Mouse (Mus musculus) layer of hippocampus, postnatal 14 days (tissue): ENCODE measurements around the gene Afg1l. TPM values are rescaled to one million over a fixed set of nuclear protein-coding genes. Genes with fewer than 3 reads are reported as not detected.

Source experiments
- DNase-seq, 2 experiments: peaks; one replicate each; pipeline ENCODE4 v3.0.0; 2021 to 2022; ENCODE audit warnings: low spot score in 2 of 2, mixed read lengths in 1 of 2
- total RNA-seq, 2 experiments: library from RNA; stranded (reverse); gene quantifications; 2 replicates each; pipeline ENCODE4 v1.2.3; 2021

Gene Afg1l
- total RNA-seq, 2 experiments from 2014 or later, result 9.9 to 12.0 TPM

DNA sequence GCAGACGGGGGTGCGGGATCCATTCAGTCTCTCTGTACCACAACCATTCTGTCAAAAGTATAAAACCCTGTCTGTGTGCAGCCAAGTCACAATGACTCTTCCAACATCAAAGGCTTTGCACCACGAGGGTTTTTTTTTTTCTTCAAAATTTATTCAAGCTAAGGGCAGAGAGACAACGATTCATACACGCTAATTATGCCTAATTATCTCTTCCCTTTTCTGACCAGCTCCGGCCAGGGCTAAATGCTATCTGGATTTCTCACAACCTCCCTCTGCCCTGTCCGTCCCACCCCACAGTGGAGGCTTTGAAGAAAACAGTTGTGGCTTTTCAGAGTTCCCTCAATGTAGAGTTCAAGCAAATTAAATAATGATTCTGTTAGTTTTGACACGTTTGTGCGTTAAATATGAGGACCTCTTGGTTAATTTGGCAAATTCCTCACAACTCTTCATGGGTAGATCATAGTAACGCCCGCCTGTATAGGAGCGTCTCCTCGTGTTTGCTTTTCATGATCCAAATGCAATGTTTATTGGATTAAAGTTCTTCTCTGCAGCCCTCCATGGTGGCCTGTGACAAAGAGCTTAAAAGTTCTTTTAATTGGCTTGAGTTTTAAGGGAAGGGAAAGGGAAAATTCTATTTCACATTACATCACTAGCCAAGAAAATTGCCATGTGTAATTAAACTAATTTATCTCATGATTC is 93.3 kb downstream of the Afg1l start:
- peak; percentile 3 to 41 for DNase-seq

DNA sequence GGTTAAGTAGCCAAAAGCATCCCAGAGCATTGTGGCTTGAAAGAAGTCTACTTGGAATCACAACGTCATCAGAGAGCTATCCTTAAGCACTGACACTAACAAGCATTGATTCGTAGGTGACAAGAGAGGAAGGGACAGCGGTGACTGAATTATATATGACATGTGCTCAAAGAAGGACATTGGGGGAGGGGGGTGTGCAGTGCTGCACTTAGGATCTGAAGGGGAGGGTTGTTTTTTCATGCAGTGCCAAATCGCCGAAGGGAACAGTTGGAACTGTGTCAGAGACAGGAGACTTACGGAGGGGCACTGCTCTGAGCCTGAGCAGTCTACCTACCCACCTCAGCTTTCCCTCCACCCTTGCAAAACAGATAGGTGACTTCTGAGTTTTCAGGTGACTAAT is 94.7 kb downstream of the Afg1l start:
- peak in 1 of 2 experiments; percentile 8 for DNase-seq

DNA sequence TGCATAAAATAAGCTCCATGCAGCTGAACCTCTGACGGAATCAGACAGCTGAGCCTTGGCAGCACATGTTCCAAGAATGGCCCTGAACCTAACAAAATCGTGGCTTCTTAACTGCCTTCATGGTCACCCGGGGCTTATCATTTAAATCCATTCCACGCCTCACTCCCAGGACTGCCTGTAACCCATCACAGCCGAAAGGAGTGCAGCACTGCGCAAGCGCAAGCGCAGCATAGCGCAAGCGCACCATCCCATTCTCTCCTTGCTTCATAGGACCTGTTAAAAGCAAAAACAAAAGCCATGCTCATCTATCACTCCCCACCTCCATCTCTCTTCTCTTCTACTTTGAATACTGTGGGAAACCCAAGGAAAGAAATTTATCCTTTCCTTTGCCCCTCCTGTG is 114.1 kb downstream of the Afg1l start:
- no peak for DNase-seq

DNA sequence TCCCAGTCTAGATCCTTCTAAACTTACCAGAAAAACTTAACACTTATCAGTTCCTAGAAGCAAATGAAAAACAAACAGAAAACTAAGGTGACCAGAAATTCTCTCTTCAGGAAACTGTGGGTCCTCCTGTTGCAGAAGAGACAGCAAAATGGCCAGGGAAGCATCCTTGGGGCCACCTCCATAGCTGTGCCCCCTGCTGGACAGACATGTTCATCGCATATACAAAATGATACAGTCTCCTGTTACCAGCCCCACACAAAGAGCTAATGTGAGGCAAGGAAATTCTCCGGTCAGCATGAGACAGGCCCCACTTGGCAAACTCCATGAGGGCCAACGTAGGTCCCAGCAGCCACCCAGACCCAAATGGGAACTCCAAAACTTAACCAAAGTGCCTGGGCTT is 122.4 kb downstream of the Afg1l start:
- no peak for DNase-seq

DNA sequence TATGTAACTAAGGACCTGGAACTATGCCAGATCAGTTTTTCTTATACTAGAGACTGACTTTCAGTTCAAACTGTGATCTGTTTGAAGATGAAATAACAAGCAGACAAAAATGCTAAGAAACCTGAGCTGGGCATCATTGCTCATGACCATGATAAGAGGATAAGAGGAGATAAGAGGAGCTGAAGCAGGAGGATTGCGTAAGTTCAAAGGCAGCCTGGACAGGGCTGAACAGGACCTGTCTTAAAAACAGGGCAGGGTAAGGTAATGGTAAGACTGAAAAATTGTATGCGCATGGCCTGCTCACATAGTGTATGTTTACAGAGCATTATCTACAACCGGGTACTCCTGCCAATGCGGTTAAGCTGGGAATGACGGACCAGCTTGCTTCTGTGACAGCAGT is 130.4 kb downstream of the Afg1l start:
- DNase-seq, result no peak

DNA sequence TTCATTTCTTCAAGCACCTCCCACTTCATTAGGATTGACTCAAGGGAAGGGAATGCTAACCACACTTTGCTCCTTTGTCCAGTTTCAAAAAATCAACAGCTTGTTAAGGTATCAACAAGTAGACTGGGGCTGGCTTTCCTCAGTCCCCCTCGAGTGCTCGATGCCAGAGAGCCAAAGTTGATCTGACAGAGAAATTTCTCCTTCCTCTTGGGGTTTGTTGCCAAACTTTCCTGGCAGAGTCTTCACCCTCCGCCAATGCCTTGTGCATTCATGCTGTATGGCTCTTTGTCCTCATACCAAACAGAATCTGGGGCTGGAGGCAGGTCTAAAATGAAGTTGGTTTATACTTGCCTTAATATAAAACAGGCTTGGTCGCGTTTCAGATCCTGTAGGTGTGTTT is 131.2 kb downstream of the Afg1l start:
- peak in 1 of 2 experiments; percentile 47 for DNase-seq

DNA sequence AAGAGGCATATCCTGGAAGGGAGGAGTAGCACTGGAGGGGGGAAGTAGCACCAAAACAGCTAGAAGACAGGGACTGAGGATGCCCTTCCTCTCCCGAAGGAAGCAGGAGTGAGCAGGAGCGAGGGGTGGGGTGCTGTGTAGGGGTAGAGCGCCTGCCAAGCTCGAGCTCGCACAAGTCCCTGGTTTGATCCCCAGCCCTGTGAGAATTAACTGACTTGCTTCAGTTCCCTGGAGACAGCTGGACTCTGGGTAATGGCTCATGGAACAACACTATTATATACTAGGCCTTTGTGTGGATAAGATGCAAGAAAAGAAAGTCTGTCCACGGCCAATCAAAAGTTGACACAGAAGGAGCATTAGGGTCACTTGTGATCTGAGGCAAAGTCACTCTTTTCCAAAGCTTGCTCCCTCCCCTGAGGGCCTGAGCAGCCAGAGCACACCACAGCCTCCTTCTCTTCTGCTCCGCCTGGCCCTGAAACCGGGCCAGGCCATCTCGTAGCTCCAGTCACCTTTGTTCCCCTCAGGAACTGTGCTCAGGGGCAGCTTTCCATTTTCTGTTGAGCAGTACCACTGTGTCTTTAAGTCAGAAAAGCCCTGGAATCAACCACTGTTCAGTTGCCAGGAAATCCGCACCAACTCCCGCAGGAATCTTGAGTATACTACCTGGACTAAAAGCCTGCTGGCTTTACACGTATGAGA is 132.0 kb downstream of the Afg1l start:
- no peak for DNase-seq

DNA sequence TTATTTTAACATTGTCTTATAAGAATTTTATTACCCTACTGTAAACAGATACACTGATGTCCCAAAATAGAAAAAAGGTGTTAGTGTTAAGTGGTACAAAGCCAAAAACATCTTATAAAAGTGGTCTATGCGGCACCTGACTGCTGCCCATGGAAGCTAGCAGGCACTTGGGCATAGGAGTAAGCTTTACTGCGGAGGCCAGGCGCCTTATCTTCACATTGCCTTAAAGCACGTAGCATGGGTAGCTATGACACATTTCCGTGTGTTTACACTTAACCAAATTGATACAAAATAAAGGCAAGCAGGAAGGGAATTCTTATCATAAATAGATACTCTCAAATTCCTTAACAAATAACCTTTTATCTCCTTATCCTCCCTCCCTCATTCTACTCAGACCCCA is 135.7 kb downstream of the Afg1l start:
- DNase-seq, result no peak

DNA sequence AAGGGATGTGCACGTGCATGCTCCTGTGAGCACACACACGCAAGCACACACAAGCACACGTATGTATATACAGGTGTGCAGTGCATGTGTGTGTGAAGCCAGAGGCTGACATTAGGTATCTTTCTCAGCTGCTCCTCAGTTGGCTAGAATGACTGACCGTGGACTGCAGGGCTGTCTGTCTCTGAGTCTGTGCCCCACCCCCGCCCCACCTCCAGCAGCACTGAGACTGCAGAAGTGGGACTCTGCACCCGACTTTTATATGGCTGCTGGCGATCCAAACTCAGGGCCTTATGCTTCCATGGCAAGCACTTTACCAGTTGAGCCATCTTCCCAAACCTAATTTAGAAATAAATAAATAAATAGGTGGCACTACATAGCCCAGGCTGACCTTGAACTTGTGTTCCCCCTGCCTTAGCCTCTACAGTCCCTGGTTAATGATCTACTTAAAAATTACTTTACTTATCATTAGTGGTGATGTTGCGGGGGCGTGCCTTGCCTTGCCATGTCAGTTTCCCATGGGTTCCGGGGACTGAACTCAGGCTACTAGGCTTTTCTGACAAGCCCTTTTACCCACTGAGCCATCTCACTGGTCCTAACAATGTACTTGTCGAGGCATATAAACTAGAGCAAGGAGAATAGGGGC is 136.4 kb downstream of the Afg1l start:
- DNase-seq, result no peak

DNA sequence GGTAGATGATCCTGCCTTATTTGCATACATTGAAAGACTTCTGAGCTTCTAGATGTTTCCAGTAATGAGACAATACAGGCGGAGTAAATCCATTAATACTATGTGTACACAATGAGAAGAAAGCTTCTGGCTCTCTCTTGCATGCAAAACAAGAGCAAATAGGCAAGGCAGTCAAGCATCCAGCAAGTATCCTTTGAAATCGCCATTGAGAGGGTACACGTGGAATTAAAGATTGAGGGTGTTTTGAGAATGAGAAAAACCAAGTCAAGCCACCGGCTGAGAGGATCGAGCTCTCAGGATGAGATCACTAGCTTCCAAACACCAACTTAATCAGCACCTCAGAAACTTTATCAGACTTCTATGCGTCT is 138.0 kb downstream of the Afg1l start:
- no peak for DNase-seq

DNA sequence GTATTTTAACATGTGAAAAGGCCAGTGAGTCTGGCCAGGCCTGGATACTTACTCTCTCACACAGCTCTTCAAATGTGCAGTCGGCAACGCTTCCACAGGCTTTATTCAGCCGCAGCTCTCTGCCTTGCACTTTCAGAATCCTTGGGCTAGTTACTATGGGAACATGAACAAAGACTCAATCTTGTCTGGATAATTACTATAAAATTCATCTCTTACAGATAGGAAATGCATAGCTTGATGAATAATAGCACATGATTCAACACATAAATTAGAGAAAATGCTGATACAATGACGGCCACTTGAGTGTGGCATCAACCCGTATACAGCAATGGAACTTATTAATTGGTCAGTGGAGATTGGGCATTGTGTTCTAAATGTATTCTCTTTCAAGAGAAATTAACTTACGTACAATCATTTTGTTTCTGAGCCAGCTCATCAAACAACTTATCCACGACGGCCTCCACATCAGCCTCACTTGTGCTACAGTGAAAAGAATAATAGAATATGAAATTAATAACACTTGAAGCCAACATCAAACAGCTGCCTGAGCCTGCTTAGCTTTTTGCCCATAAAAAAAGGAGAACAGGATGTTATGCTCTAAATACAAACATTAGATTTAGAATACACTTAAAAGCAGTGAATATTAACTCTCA is 138.5 kb downstream of the Afg1l start:
- peak; percentile 18 to 29 for DNase-seq

DNA sequence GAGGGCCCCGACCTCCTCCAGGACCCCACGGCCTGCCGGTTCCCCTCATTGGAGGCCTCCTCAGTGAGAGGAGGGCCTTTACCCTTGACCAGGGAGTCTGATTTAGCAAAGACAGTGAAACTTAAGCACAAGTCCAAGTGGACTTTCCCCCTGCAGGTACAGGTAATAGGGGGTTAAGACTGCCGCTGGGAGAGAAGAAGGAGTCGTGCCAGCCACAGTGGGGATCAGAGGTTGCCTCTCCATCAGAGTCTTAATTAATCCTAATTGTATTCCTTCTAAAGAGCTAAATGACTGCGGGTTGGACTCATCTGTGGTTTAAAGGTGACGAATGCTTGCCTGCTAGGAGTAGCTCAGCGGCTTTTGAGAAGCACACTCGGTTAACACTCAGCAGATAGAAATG is 139.9 kb downstream of the Afg1l start:
- DNase-seq, result no peak

DNA sequence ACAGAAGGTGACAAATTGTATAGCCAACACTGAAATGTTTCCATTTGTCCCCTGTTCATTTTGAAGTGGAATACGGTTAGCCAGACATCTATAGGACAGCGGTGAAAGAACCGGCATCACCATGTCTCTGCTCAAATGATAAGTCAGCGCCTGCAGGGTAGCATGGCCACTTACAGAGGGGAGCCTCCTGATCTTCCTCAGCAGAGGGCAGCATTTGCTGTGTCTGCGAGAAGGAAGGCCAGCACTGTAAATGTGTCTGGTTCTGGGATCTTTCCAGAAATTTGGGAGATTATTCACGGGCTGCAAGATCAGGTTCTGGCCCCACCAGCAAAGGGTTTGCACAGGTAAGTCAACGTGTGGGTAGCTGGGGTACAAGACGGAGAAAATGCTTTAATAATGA is 150.8 kb downstream of the Afg1l start:
- peak; percentile 33 to 58 for DNase-seq

DNA sequence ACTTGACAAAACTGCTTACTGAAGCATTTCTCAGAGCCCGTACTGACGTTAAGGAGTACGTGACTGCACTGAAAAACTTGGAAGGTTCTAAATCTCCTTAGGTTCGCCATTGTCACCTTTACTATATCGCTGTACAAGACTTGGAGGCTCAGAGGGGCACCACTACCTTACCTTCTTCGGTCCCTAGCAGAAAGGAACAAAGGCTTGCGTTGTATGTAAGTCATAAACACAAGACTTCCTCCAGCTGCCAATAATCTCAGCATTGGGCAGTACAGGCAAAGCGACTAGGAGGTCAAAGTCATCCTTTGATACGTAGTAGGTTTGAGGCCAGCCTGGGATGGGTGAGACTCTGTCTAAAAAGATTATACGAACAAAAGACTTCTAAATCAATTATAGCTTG is 153.1 kb downstream of the Afg1l start:
- no peak for DNase-seq

DNA sequence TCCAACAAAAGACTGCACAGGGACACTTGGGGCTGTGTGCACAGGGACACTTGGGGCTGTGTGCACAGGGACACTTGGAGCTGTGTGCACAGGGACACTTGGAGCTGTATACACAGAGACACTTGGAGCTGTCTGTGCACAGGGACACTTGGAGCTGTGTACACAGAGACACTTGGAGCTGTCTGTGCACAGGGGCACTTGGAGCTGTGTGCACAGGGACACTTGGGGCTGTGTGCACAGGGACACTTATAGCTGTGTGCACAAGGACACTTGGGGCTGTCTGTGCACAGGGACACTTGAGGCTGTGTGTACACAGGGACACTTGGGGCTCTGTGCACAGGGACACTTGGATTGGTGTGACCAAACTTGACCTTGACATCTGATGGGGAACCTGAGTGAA is 154.4 kb downstream of the Afg1l start:
- DNase-seq, result no peak

DNA sequence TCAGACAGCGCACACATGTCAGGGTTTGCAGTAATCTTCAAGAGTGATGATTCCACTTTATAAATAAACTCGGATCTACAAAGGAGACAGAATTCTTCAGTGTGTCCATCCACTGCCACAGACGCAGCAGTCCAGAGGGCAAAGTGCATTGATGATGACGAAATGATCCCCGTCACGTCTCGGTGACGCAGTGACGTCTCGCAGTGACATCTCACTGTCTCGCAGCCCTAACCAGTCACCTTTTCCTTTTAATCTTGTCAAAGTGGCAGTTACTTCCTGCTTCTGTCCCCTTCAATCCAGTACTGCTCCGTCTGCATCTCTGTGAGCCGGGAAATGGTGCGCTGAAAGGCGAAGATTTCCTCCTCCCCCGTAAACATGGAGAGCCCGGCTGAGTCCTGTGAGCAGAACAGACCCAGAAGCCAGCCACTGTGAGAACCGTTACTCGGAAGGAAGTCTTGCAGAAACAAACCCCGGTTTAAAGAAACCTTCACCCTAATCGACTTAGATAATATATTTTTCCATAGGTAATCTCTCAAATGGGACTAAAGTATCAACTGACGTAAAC is 165.1 kb downstream of the Afg1l start:
- DNase-seq, result no peak

DNA sequence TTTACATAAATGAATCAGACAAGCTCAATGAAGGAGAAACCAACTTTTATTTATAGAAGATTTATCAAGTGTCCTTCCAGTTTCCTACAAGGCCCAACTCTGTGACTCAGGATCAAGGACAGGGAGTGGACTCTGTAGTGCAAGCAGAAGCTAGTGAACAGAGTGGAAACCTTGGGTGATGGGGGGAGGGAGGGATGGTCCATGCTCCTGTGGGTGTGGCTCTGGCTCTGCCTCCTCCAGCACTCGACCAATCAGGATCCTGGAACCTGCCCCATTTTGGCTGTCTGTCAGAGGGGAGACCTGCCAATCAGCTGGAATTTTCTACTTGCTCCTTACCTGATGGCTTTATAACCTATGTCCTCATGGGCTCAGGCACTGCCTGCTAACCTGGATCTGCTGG is 165.8 kb downstream of the Afg1l start:
- no peak for DNase-seq

DNA sequence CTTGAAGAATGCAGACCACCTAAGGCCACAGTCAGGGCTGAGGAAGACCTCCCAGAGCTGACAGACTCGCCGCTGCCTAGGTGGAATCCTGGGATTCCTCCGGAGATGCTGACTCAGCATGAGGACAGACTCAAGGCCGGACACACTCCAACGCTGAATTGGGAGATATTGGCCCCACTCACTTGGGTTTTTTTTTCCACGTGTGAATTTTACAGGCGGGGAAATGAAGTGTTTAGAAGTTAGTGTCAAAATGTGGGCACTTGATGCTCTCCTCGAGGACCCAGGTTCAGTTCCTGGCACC is 169.7 kb downstream of the Afg1l start:
- DNase-seq, result peak in 1 of 2 experiments; percentile 11

DNA sequence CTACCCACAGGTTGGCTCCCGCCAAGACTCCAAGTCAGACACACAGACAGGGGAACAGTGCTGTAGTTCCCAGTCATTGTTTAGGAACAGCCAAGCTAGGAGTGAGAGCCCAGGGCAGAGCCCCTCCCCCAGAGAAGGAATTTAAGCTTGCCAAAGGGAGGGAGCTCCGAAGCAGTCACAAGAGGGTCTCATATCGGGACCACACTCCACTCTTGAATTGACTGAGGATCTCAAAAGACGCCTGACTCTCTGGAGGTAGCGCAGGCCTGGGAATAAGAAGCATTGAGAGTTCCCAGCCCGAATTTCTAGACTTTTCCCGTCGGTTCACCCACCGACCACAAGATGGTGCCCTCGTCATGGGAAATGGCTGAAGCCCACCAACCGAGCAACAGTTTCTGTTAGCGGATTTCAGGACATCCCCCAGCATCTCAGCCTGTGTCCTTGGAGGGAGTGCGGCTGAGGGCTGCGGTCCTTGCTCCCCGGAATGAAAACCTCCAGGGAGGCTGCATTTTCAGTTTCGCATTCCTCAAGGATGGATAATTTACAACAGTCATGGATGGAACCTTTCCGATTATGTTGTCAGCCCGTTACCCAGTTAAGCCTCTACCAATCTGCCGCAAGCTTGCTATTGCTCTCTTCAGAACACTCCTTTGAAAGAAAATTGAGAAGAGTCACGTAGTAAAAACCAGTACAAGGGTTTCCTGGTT is 170.2 kb downstream of the Afg1l start:
- DNase-seq, result peak; percentile 86 to 88

DNA sequence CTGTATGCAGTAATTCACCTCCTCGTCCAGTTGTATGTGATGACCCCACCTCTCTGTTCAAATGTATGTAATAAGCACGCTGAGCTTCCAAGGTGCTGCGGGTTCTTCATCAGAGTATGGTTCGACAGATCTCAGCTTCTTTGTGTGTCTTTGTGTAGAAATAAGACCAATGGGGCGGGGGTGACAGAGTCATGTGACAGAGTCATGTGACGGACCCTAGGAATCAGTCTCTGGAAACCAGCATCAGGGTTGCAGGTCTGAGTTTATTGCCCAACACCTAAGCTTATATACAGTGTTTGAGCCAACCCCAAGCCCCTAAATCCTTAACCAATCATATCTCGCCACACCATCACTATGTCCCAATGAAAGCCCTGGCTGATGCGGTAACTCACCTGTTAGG is 171.9 kb downstream of the Afg1l start:
- DNase-seq, result no peak

DNA sequence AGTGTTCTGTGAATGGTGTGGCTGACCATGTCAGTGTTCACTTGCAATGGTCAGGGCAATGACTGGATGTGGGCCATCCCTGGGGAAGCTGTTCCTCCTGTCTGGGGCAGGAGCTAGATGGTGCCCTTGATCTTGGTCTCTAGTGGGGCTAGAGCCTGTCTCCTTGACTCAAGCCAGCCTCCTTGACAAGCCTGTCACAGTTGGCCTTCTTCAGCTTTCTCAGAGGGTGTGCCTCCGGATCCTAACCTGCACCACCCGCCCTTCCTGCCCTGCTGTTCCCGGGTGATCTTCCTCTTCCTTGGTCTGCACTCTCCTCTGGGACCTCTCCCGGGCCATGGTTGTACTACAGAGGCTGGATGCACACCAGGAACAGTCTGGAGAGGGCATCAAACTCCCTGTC is 177.6 kb downstream of the Afg1l start:
- DNase-seq, result no peak
